Mouse (Mus musculus) urinary bladder, postnatal 14 days (tissue): Measurements from ENCODE around the gene Cyp2j13.
"Not testable (repeated sequence)": the region's sequence is repeated elsewhere in the genome, so short reads cannot be mapped to it uniquely, and the experiment has no call there.

ENCODE experiments used
- DNase-seq: peaks from one replicate; pipeline ENCODE4 v3.0.0; 2021; ENCODE audit warnings: low spot score

Cyp2j13 gene

DNA sequence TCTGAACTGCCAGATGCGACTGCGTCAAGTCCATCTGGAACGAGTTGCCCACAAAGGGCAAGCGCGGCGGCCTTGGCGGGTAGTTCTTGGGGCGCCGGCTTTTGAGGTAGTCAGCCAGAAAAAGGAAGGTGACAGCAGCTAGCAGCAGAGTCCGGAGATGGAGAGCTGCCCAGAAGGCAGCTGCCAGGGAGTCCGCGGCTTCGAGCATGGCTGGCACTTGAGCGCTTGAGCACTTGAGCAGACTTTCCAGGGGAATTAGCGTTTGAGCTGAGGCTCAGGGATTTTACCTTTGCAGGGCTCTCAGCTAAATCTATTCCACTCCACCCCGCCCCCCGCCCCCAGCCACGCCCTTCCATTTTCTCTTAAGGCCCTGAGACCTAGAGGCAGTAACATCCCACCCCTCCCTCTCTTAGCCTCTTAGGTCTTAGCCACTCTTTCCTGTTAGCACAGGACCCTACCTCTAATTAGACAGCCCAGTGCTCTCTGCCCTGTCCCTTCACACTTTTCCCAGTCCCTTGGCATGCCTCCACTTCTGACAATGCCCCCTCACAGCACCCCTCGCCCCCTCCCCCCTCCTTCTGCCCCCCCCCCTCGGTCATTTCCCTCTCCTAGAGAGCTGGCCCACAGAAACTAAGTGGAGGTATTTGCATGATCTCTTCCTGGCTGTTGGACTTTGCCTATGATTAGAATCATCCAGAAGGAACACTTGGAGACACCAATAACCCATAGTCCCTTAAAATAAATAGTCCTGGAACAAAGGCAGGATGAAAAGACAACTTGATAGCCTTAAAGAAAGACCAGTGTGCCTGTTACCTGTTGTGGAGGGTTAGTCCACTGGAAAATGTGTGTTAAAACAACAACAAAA, at the start of gene Cyp2j13:
TSS of gene Cyp2j13 (minus strand) at position 286 of the 865 bp plus-strand sequence.
- DNase-seq: peak; percentile 4

GRCm38 (mm10) chr4:96096841-96097240, 19.5 kb upstream of the Cyp2j13 start:
- no peak for DNase-seq

DNA sequence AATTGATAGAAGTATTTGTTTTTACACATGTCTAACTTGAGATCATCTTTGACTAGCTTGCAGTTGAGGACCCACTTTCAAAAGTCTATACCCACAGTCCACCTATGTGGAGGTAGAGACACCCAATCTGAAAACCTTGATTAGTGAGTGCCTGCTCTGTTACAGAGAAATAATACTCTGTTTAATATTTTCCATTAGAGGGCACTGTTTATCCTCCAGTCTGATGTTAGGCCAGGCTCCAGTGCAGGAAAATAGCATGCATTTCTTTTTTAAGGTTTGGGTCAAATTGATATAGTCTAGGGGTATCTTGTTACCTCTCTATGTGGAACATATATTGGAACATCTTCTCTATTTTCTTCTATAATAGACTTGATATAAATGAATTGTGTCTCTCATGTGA, 14.5 kb upstream of the Cyp2j13 start:
- no peak for DNase-seq

GRCm38 (mm10) chr4:96089356-96090048, 12.2 kb upstream of the Cyp2j13 start:
- not testable (repeated sequence) for DNase-seq

DNA sequence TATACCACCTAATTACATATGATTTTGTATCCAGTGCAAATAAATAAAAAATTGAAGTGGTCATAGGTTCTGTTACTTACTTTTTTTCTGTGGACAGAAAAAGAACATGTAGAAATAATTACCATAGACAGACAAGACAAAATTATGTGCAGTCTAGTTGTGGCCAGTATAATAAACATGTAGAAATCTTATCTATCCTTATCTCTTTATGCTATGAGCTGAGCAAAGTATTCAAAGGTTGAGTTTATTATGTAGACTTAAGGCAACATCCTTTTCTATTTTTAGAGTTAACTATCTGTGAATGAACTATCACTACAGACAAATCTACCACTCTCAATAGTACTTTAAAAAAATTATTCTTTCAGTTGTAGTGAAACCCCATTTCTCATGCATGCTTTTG, 962 bp upstream of the Cyp2j13 start:
- DNase-seq: no peak

GRCm38 (mm10) chr4:96062045-96062444, 15.3 kb downstream of the Cyp2j13 start:
- no peak for DNase-seq

DNA sequence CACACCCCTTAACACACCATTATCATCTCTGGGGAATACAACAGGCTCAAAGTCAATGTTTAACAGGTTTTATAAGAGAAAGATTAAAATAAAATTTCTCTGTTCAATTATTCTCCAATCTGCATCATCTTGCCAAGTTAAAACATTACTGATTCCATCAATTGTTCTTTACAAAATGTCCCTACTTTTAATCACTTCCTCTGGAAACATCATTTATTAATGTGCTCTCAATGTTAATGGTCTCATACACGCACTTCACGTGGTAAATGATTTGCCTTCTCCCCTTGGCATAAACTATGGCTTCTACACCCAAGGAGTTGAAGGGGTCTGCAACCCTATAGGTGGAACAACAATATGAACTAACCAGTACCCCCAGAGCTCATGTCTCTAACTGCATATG, 17.2 kb downstream of the Cyp2j13 start:
- no peak for DNase-seq

DNA sequence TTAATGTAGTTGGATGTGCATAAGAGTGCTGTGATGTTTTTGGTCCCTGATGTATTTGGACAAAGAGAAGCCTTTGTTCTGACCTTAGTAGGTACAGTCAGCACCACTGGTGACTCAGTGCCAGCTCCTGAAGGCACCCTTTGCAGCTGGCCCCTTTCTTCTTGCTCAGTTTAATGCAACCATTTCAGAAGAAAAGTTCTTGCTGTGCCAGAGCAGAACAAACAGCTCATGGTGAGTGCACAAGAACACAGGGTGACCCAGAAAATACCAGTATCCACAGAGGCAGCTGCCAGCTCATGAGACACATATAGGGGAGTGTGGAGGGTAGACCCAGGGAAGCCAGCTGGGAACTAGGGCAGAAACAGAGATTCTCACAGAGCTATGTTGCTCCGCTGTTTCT, 48.9 kb downstream of the Cyp2j13 start:
- DNase-seq: no peak

DNA sequence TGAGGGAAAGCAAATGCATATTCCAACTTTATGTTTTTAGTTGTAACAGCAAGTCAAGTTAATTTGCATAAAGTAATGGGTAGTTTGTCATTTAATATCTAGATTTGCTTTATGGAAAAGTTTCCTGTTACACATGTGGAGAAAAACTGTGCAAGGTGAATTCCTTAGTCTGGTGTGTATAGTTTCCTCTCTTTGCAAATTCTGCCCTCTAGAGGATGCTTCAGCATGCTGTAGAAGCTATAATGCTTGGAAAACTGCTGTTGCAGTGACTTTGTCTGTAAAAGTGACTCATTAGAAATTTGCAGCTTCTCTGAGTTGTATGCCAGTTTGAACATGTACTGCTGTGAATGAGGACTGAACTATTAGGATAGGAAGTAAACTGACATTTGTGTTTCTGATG, 54.5 kb downstream of the Cyp2j13 start:
- no peak for DNase-seq

DNA sequence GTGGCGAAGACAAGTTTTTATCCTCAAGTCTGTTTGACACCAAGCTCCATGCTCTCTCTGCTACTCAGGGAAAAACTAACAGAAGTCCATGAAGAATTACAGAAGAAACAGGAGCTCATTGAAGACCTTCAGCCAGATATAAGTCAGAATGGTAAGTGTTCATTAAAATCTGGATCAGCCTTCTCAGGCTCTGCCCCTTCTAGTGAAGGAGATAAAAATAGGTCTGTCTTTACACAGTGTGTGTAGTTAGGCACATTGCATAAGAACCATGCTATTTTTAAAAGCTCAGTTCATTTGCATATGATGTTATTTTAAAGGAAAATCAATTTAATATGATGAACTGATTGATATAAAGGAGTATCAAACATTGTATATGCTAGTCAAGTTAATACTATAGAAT, 60.5 kb downstream of the Cyp2j13 start:
- no peak for DNase-seq

DNA sequence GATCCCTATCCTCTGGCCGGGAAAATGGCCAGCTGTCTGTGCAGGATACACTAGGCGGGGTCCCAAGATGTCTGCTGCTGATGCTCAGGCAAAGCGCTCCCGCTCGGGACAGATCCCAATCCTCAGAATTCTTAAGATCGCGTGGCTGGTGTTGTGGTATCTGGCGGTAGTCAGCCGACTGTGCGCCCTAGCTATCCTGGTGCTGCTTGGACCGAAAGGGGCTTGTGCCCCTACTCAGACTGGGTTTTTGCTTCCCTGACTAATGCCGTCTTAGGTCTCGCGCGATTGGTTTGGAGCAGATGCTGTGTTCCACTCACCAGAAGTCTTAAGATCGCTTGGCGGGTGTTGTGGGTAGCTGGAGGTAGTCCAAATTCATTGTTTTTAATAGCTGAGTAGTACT, 95.1 kb downstream of the Cyp2j13 start:
- not testable (repeated sequence) for DNase-seq
